Mouse (Mus musculus) myocyte (in vitro differentiated cells): ENCODE measurements around the gene Hoxc5. TPM values are rescaled to one million over a fixed set of nuclear protein-coding genes. Genes with fewer than 3 reads are reported as not detected.

Source experiments
- H3K27me3 ChIP-seq: one replicate; pipeline ENCODE4 v1.6.1; 2011; ENCODE audit not compliant: control insufficient read depth, insufficient read depth, insufficient read length
- H3K36me3 ChIP-seq: one replicate; pipeline ENCODE4 v1.6.1; 2011; ENCODE audit not compliant: control insufficient read depth, insufficient read depth
- H3K4me2 ChIP-seq: one replicate; pipeline ENCODE4 v1.6.1; 2011; ENCODE audit warnings: low read depth, control low read depth
- H3K4me3 ChIP-seq: one replicate; pipeline ENCODE4 v1.5.1; 2011; ENCODE audit warnings: mild to moderate bottlenecking, control low read depth, moderate library complexity
- H3K79me2 ChIP-seq: one replicate; pipeline ENCODE4 v1.6.1; 2011; ENCODE audit not compliant: control insufficient read depth, insufficient read depth
- H3ac ChIP-seq: one replicate; pipeline ENCODE4 v1.6.1; 2011; ENCODE audit not compliant: control insufficient read depth, insufficient read length
- CEBPB ChIP-seq: IDR thresholded peaks from 2 replicates; pipeline ENCODE4 v1.6.1; 2011; ENCODE audit warnings: mild to moderate bottlenecking, moderate library complexity; ENCODE audit not compliant: poor library complexity, insufficient read depth, severe bottlenecking
- E2F4 ChIP-seq: IDR thresholded peaks from one replicate; pipeline ENCODE4 v1.6.1; 2011; ENCODE audit warnings: mild to moderate bottlenecking, control low read depth, moderate library complexity; ENCODE audit not compliant: insufficient read depth
- MAX ChIP-seq: IDR thresholded peaks from one replicate; pipeline ENCODE4 v1.6.1; 2011; ENCODE audit warnings: low read depth, mild to moderate bottlenecking, control low read depth
- MYOD1 ChIP-seq, 3 experiments: IDR thresholded peaks; one replicate each; pipeline ENCODE4 v1.6.1; 2011; ENCODE audit warnings: control low read depth in 2 of 3, low read depth in 2 of 3, mild to moderate bottlenecking in 2 of 3, moderate library complexity in 1 of 3; ENCODE audit not compliant: insufficient read length in 2 of 3, control insufficient read depth in 1 of 3
- MYOG ChIP-seq, 3 experiments: IDR thresholded peaks; one replicate each; pipeline ENCODE4 v1.6.1; 2011; ENCODE audit warnings: control low read depth in 2 of 3, low read depth in 2 of 3, mild to moderate bottlenecking in 2 of 3; ENCODE audit not compliant: insufficient read length in 2 of 3, control insufficient read depth in 1 of 3, insufficient read depth in 1 of 3
- POLR2A ChIP-seq: IDR thresholded peaks from one replicate; pipeline ENCODE4 v1.6.1; 2011; ENCODE audit warnings: low read depth, mild to moderate bottlenecking, control low read depth, moderate library complexity; ENCODE audit not compliant: insufficient read length
- POLR2AphosphoS2 ChIP-seq: IDR thresholded peaks from one replicate; pipeline ENCODE4 v1.6.1; 2011; ENCODE audit warnings: low read depth, control low read depth; ENCODE audit not compliant: insufficient read length
- REST ChIP-seq: IDR thresholded peaks from one replicate; pipeline ENCODE4 v1.6.1; 2011; ENCODE audit warnings: mild to moderate bottlenecking, control low read depth, moderate library complexity; ENCODE audit not compliant: insufficient read depth, insufficient read length
- SRF ChIP-seq: IDR thresholded peaks from one replicate; pipeline ENCODE4 v1.6.1; 2011; ENCODE audit warnings: low read depth; ENCODE audit not compliant: control insufficient read depth, insufficient read length
- TCF12 ChIP-seq: IDR thresholded peaks from one replicate; pipeline ENCODE4 v1.6.1; 2011; ENCODE audit warnings: mild to moderate bottlenecking, control low read depth; ENCODE audit not compliant: poor library complexity, insufficient read depth, severe bottlenecking
- TCF3 ChIP-seq: IDR thresholded peaks from one replicate; pipeline ENCODE4 v1.6.1; 2011; ENCODE audit warnings: low read depth, control low read depth; ENCODE audit not compliant: insufficient read length
- USF1 ChIP-seq: IDR thresholded peaks from one replicate; pipeline ENCODE4 v1.6.1; 2011; ENCODE audit warnings: low read depth, mild to moderate bottlenecking, control low read depth, moderate library complexity
- polyA plus RNA-seq: library from polyadenylated mRNA; unstranded; fragments of >200 nt; fragmentation: generic; extraction: Trizol; gene quantifications from one replicate; pipeline ENCODE4 v1.2.1, GENCODE M21; 2012; ENCODE audit warnings: missing spikeins

Hoxc5 gene
- polyA plus RNA-seq, 1 experiment = 1.2 TPM

GRCm38 (mm10) chr15:103056396-103056795 lies 89.2 kb downstream of the Hoxc5 start:
- no peaks in the 10 kb centered on the region for H3K79me2 ChIP-seq
- no peak overlapping the region for H3ac ChIP-seq
- no peak overlapping the region for H3K4me3 ChIP-seq
- no peaks in the 10 kb centered on the region for H3K27me3 ChIP-seq
- TF ChIP-seq USF1 (no peak), CEBPB (no peak), MYOD1 (IDR thresholded peaks at IDR 0.05; ENCODE audit: control insufficient read depth in 1 of 3, insufficient read length in 2 of 3, low read depth in 2 of 3) (no peak), MAX (no peak), TCF12 (no peak)
- no peaks in the 10 kb centered on the region for H3K36me3 ChIP-seq
- no peak overlapping the region for H3K4me2 ChIP-seq

- no peaks in the 10 kb centered on the region for H3K79me2 ChIP-seq
- no peak overlapping the region for H3K4me3 ChIP-seq
Observed at GRCm38 (mm10) chr15:103058715-103059114, 91.5 kb downstream of the Hoxc5 start.

GRCm38 (mm10) chr15:103059393-103059992 lies 92.2 kb downstream of the Hoxc5 start:
- no peaks in the 10 kb centered on the region for H3K79me2 ChIP-seq
- H3ac ChIP-seq = no peak overlapping the region
- no peak overlapping the region for H3K4me3 ChIP-seq
- no peaks in the 10 kb centered on the region for H3K36me3 ChIP-seq
- no peaks in the 10 kb centered on the region for H3K27me3 ChIP-seq
- TF ChIP-seq TCF12 = no peak
- TF ChIP-seq POLR2A = no peak
- TF ChIP-seq MYOD1 (IDR thresholded peaks at IDR 0.05; ENCODE audit: control insufficient read depth in 1 of 3, insufficient read length in 2 of 3, low read depth in 2 of 3) = no peak
- no peak for TF ChIP-seq E2F4
- TF ChIP-seq MYOG (IDR thresholded peaks at IDR 0.05; ENCODE audit: control insufficient read depth in 1 of 3, insufficient read depth in 1 of 3, insufficient read length in 2 of 3, low read depth in 2 of 3) = no peak
- no peak overlapping the region for H3K4me2 ChIP-seq

More at GRCm38 (mm10) chr15:103058715-103059114, 91.5 kb downstream of the Hoxc5 start:
- Histone ChIP-seq H3K36me3 (no peaks in the 10 kb centered on the region), H3ac (no peak overlapping the region), H3K27me3 (no peaks in the 10 kb centered on the region), H3K4me2 (no peak overlapping the region)
- TF ChIP-seq CEBPB (no peak), E2F4 (no peak), TCF3 (no peak), MYOG (IDR thresholded peaks at IDR 0.05; ENCODE audit: control insufficient read depth in 1 of 3, insufficient read depth in 1 of 3, insufficient read length in 2 of 3, low read depth in 2 of 3) (no peak), MAX (no peak), USF1 (no peak), MYOD1 (IDR thresholded peaks at IDR 0.05; ENCODE audit: control insufficient read depth in 1 of 3, insufficient read length in 2 of 3, low read depth in 2 of 3) (no peak), SRF (no peak), POLR2AphosphoS2 (no peak), REST (no peak), TCF12 (no peak), POLR2A (no peak)

- H3K4me3 ChIP-seq = no peak overlapping the region
- TF ChIP-seq E2F4 (no peak), TCF12 (no peak), TCF3 (no peak), MAX (no peak), MYOD1 (IDR thresholded peaks at IDR 0.05; ENCODE audit: control insufficient read depth in 1 of 3, insufficient read length in 2 of 3, low read depth in 2 of 3) (no peak), MYOG (IDR thresholded peaks at IDR 0.05; ENCODE audit: control insufficient read depth in 1 of 3, insufficient read depth in 1 of 3, insufficient read length in 2 of 3, low read depth in 2 of 3) (no peak), CEBPB (no peak), REST (no peak), POLR2A (no peak), USF1 (no peak), POLR2AphosphoS2 (no peak), SRF (no peak)
- no peak overlapping the region for H3ac ChIP-seq
- H3K4me2 ChIP-seq = no peak overlapping the region
- H3K79me2 ChIP-seq = no peaks in the 10 kb centered on the region
- no peaks in the 10 kb centered on the region for H3K27me3 ChIP-seq
- no peaks in the 10 kb centered on the region for H3K36me3 ChIP-seq
Observed at GRCm38 (mm10) chr15:103060021-103060340, 92.7 kb downstream of the Hoxc5 start.

- H3K36me3 ChIP-seq = no peaks in the 10 kb centered on the region
- H3K79me2 ChIP-seq = no peaks in the 10 kb centered on the region
- TF ChIP-seq POLR2A (no peak), SRF (no peak), MAX (no peak), CEBPB (no peak), MYOD1 (IDR thresholded peaks at IDR 0.05; ENCODE audit: control insufficient read depth in 1 of 3, insufficient read length in 2 of 3, low read depth in 2 of 3) (no peak), USF1 (no peak), POLR2AphosphoS2 (no peak), E2F4 (no peak), TCF12 (no peak), MYOG (IDR thresholded peaks at IDR 0.05; ENCODE audit: control insufficient read depth in 1 of 3, insufficient read depth in 1 of 3, insufficient read length in 2 of 3, low read depth in 2 of 3) (no peak), TCF3 (no peak), REST (no peak)
- no peak overlapping the region for H3K4me3 ChIP-seq
- no peak overlapping the region for H3ac ChIP-seq
- no peaks in the 10 kb centered on the region for H3K27me3 ChIP-seq
- no peak overlapping the region for H3K4me2 ChIP-seq
Observed at GRCm38 (mm10) chr15:103060341-103061130, 93.3 kb downstream of the Hoxc5 start.
